Mouse (Mus musculus) ES-E14 (cell line): ENCODE measurements around the gene Bcas3.

Source experiments
- CHD2 ChIP-seq: IDR thresholded peaks from 2 replicates; pipeline ENCODE4 v1.6.1; 2014; ENCODE audit warnings: mild to moderate bottlenecking, low read depth, low read length, inconsistent platforms
- HCFC1 ChIP-seq: IDR thresholded peaks from 2 replicates; pipeline ENCODE4 v1.6.1; 2012; ENCODE audit warnings: low read length, inconsistent platforms, borderline replicate concordance; ENCODE audit not compliant: insufficient read depth
- MAFK ChIP-seq: IDR thresholded peaks from 2 replicates; pipeline ENCODE4 v1.6.1; 2014; ENCODE audit warnings: mild to moderate bottlenecking, low read depth, low read length, inconsistent platforms; ENCODE audit not compliant: insufficient read depth
- ZC3H11A ChIP-seq: IDR thresholded peaks from 2 replicates; pipeline ENCODE4 v1.6.1; 2012; ENCODE audit warnings: low read depth, mild to moderate bottlenecking, inconsistent platforms, low read length, borderline replicate concordance
- ZNF384 ChIP-seq: IDR thresholded peaks from 2 replicates; pipeline ENCODE4 v1.6.1; 2012; ENCODE audit warnings: low read depth, low read length, inconsistent platforms

GRCm38 (mm10) chr11:85720269-85720773 lies 367.4 kb downstream of the Bcas3 start:
- TF ChIP-seq MAFK (no peak), ZC3H11A (no peak), CHD2 (no peak), HCFC1 (no peak), ZNF384 (no peak)
